Mouse (Mus musculus) cerebellum, adult 18-20 months (tissue): ENCODE results near the gene Osbpl2.

ENCODE experiments used
- DNase-seq, 2 experiments: peaks; one replicate each; pipeline ENCODE4 v3.0.0; 2021

Gene Osbpl2

GRCm38 (mm10) chr2:180105441-180106190 is 13.5 kb upstream of the Osbpl2 start:
- DNase-seq, result peak in 1 of 2 experiments; percentile 30

GRCm38 (mm10) chr2:180107081-180107480 is 12.0 kb upstream of the Osbpl2 start:
- DNase-seq, result peak in 1 of 2 experiments; percentile 38

- no peak for DNase-seq
These were observed 10.8 kb upstream of the Osbpl2 start for GRCm38 (mm10) chr2:180108285-180108684.

- DNase-seq, result peak; percentile 75 to 80
These were observed 4.9 kb upstream of the Osbpl2 start for GRCm38 (mm10) chr2:180113909-180114890.

GRCm38 (mm10) chr2:180115279-180115678 is 3.8 kb upstream of the Osbpl2 start:
- peak; percentile 55 to 65 for DNase-seq

- no peak for DNase-seq
These were observed 3.0 kb upstream of the Osbpl2 start for GRCm38 (mm10) chr2:180116081-180116493.

GRCm38 (mm10) chr2:180116741-180117484 is 2.2 kb upstream of the Osbpl2 start:
- DNase-seq, result peak in 1 of 2 experiments; percentile 36

- DNase-seq, result peak in 1 of 2 experiments; percentile 41
These were observed 1.5 kb upstream of the Osbpl2 start for GRCm38 (mm10) chr2:180117485-180118194.

- DNase-seq, result no peak
These were observed 559 bp downstream of the Osbpl2 start for GRCm38 (mm10) chr2:180119439-180120291.

GRCm38 (mm10) chr2:180120292-180120761 is 1.2 kb downstream of the Osbpl2 start:
- no peak for DNase-seq

GRCm38 (mm10) chr2:180124192-180124591 is 5.1 kb downstream of the Osbpl2 start:
- DNase-seq, result no peak

GRCm38 (mm10) chr2:180126195-180126594 is 7.1 kb downstream of the Osbpl2 start:
- peak; percentile 29 to 37 for DNase-seq

GRCm38 (mm10) chr2:180127675-180128074 is 8.6 kb downstream of the Osbpl2 start:
- DNase-seq, result no peak

GRCm38 (mm10) chr2:180133231-180133630 is 14.1 kb downstream of the Osbpl2 start:
- no peak for DNase-seq

- DNase-seq, result no peak
These were observed 14.8 kb downstream of the Osbpl2 start for GRCm38 (mm10) chr2:180133911-180134310.

GRCm38 (mm10) chr2:180135414-180135813 is 16.3 kb downstream of the Osbpl2 start:
- no peak for DNase-seq

GRCm38 (mm10) chr2:180146091-180146490 is 27.0 kb downstream of the Osbpl2 start:
- peak; percentile 64 to 76 for DNase-seq

- peak; percentile 42 to 51 for DNase-seq
These were observed 28.3 kb downstream of the Osbpl2 start for GRCm38 (mm10) chr2:180147379-180147778.

GRCm38 (mm10) chr2:180148551-180148950 is 29.4 kb downstream of the Osbpl2 start:
- peak; percentile 55 to 61 for DNase-seq

GRCm38 (mm10) chr2:180154796-180155195 is 35.7 kb downstream of the Osbpl2 start:
- DNase-seq, result peak; percentile 49 to 50

GRCm38 (mm10) chr2:180158627-180159026 is 39.5 kb downstream of the Osbpl2 start:
- no peak for DNase-seq
